In the genomic region with DNA sequence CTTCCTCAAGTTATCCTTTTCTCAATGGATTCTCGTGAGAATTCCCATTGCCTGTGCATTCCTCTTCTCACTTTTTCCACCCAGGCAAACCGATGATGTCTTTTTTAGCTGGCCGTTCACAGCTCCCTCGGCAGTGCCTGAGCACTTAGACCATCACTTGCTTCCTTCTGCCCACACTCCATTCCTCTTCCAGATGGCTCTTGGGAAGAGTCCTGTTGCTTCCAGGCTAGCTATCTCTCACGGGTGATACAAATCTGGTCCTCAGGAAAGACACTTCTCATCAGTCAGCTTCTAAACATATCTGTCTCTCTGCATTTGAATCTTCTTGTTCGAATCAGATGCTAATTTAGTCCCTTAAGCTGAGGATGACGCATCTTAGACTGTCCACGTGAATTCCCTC, we compare ENCODE assay signal across 27 mouse cellular contexts. TPM values are rescaled to one million over a fixed set of nuclear protein-coding genes. Genes with fewer than 3 reads are reported as not detected.
A peak's percentile ranks its signal among the peaks of the same experiment; 100 is the strongest.
DNase-seq lines count a peak whose midpoint lies in the region; ATAC-seq lines count a peak whose summit lies in the region.
"Had no signal": no experiment of that assay in that cellular context is flagged by ENCODE, and none has a peak within 500 bp of the region (broad histone marks: within the 10 kb centered on the region; RNA-seq: fewer than 3 reads in every experiment).

No protein-coding gene starts in this region.

- no peak overlapping the region for H3K4me3 ChIP-seq in embryonic facial prominence, embryonic 10.5 days
- H3K4me3 ChIP-seq: forebrain, embryonic 13.5 days; heart, adult 2 months; heart, embryonic 12.5 days; hindbrain, embryonic 15.5 days; layer of hippocampus, adult 2 months; midbrain, embryonic 13.5 days had no signal

- no peaks in the 10 kb centered on the region for H3K4me1 ChIP-seq in embryonic facial prominence, embryonic 10.5 days
- H3K4me1 ChIP-seq: heart, embryonic 12.5 days had no signal

- no peaks in the 10 kb centered on the region for H3K36me3 ChIP-seq in embryonic facial prominence, embryonic 10.5 days (replicated peaks)
- H3K36me3 ChIP-seq: heart, embryonic 12.5 days; hindbrain, embryonic 15.5 days; midbrain, embryonic 13.5 days had no signal

- no peaks in the 10 kb centered on the region for H3K9me3 ChIP-seq in embryonic facial prominence, embryonic 10.5 days
- H3K9me3 ChIP-seq: forebrain, embryonic 13.5 days; hindbrain, embryonic 15.5 days; midbrain, embryonic 13.5 days had no signal

- intact Hi-C loops in left cerebral cortex, postnatal 4 days (cut with DNase I), result no loop called here

- H3K27ac ChIP-seq in embryonic facial prominence, embryonic 10.5 days (replicated peaks), result no peak overlapping the region
- H3K27ac ChIP-seq: forebrain, embryonic 13.5 days; heart, adult 2 months; hindbrain, embryonic 15.5 days; layer of hippocampus, adult 2 months; liver, embryonic 14.5 days; macrophage; midbrain, embryonic 13.5 days; stomach, postnatal 0 days had no signal

- peak; percentile 37 for DNase-seq in left cerebral cortex, adult 11 months (ENCODE audit: low spot score)
- no peak for DNase-seq in left cerebral cortex, postnatal 4 days
- DNase-seq in frontal cortex, postnatal 14 days (ENCODE audit: low spot score in 2 of 2), result peak; percentile 16 to 36
- DNase-seq in left cerebral cortex, adult 9 months (ENCODE audit: low spot score in 2 of 2), result peak; percentile 51 to 73
- peak; percentile 52 for DNase-seq in right cerebral cortex, postnatal 25 days
- no peak for DNase-seq in ovary, postnatal 14 days (ENCODE audit: low spot score)
- DNase-seq in embryonic facial prominence, embryonic 10.5 days (ENCODE audit: low spot score), result no peak
- DNase-seq: adrenal gland, postnatal 36 days; cerebellum, adult 2 months; cerebellum, postnatal 14 days; gastrocnemius, postnatal 36 days; heart, adult 2 months; kidney, adult 11 months; kidney, postnatal 14 days; liver; lung, adult 2 months; lung, postnatal 10 days had no signal

- no peak for ATAC-seq in CD4-positive, CD25-positive, alpha-beta regulatory T cell, adult 4 months
- ATAC-seq: forebrain, embryonic 13.5 days; inflammation-experienced regulatory T-cells, adult 6 months; midbrain, embryonic 13.5 days had no signal

- 88% methylated on average over 8 of the region's 8 CpGs for WGBS in embryonic facial prominence, embryonic 10.5 days

- H3K27me3 ChIP-seq in embryonic facial prominence, embryonic 10.5 days (replicated peaks; ENCODE audit: low read depth, poor library complexity, severe bottlenecking), result no peaks in the 10 kb centered on the region
- H3K27me3 ChIP-seq: forebrain, embryonic 13.5 days; heart, embryonic 12.5 days; hindbrain, embryonic 15.5 days; midbrain, embryonic 13.5 days had no signal

RNA-seq across cellular contexts. Expression of a gene that starts 22.3 kb away (rescaled TPM):
- total RNA-seq in left cerebral cortex, postnatal 4 days (2021), result 10 to 100 TPM; 21.2 to 21.5 TPM
- polyA plus RNA-seq in CD4-positive, CD25-positive, alpha-beta regulatory T cell, adult 4 months (2017; shearing (Covaris generic)), result 1 to 10 TPM; 2.2 to 3.4 TPM
- polyA plus RNA-seq in embryonic facial prominence, embryonic 10.5 days (2016; fragmentation: Nextera tagmentation; extraction: Ambion mirVana), result 61.6 and 61.8 TPM in 2 replicates

RNA-seq across cellular contexts. Expression of a gene that starts 60.0 kb away (rescaled TPM):
- total RNA-seq in left cerebral cortex, postnatal 4 days (2021), result 10 to 100 TPM; 59.7 to 65.9 TPM
- polyA plus RNA-seq in CD4-positive, CD25-positive, alpha-beta regulatory T cell, adult 4 months (2017; shearing (Covaris generic)), result 10 to 100 TPM; 39.6 to 66.0 TPM
- 116 and 135 TPM in 2 replicates for polyA plus RNA-seq in embryonic facial prominence, embryonic 10.5 days (2016; fragmentation: Nextera tagmentation; extraction: Ambion mirVana)

Comparison
In these comparisons a context has a peak if more than half of its experiments do, and no peak if none do; other contexts are left out.
1. DNase-seq: peak in left cerebral cortex, adult 11 months (single experiment), frontal cortex, postnatal 14 days (2 of 2), left cerebral cortex, adult 9 months (2 of 2) and right cerebral cortex, postnatal 25 days (single experiment); none in left cerebral cortex, postnatal 4 days (single experiment), ovary, postnatal 14 days (single experiment) and embryonic facial prominence, embryonic 10.5 days (single experiment).
2. RNA of a gene that starts 22.3 kb away (polyA plus RNA-seq): 61.6 to 61.8 TPM in embryonic facial prominence, embryonic 10.5 days; 2.2 to 3.4 TPM in CD4-positive, CD25-positive, alpha-beta regulatory T cell, adult 4 months; every median in the first group is over 10 times any median in the second.